Mouse (Mus musculus): ENCODE results near the gene Trim10. TPM values are rescaled to one million over a fixed set of nuclear protein-coding genes. Genes with fewer than 3 reads are reported as not detected.

The Trim10 gene
- 5.5 and 5.9 TPM in 2 replicates for polyA plus RNA-seq (2015; fragmentation: Nextera tagmentation; extraction: Ambion mirVana)

GRCm38 (mm10) chr17:36869284-36869954, at the start of gene Trim10:
Trim10 (plus strand) TSS chr17:36869574.

GRCm38 (mm10) chr17:36836874-36837647, 32.3 kb upstream of the Trim10 start, which contains the start of gene Trim26:
Trim26 (plus strand) TSS chr17:36837134.

DNA sequence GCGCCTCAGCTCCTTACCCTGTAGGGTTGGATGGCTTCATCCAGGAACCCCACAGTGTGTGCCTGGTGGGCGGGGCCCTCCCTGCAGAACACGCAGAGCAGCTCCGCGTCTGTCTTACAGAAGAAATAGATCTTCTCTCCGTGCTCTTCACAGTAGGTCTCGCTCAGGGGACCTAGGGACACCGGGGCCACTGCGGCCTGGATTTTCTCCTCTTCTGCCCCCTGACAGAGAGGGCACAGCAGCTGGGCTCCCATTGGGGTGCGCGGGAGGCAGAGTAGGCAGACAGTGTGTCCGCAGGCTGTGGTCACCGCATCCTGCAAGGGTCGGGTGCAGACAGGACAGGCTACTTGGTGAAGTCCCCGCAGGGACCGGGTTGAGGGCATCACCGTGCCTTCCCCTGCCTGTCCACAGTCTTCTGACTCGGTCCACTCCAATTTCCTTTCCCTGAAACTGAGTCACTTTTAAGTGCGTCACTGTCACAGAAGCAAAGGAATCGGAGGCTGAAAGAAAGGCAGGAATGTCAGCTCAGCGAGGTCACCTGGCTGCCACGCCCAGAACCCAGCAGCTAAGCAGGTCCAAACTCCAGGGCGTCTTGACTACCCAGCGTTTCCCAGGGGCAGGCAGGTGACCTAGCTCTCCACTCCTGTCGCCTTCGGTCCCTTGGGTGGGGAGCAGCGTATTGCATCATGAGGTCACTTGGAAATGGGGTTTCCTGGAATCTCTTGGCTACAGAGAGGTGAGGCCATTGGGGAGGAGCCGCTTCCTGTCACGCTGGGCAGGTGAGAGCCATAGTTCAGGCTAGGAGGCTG, 2.5 kb upstream of the Trim10 start, which contains the start of gene Trim15:
Gene Trim15, minus strand, starts transcription at position 492 of the 809 bp plus-strand sequence.

DNA sequence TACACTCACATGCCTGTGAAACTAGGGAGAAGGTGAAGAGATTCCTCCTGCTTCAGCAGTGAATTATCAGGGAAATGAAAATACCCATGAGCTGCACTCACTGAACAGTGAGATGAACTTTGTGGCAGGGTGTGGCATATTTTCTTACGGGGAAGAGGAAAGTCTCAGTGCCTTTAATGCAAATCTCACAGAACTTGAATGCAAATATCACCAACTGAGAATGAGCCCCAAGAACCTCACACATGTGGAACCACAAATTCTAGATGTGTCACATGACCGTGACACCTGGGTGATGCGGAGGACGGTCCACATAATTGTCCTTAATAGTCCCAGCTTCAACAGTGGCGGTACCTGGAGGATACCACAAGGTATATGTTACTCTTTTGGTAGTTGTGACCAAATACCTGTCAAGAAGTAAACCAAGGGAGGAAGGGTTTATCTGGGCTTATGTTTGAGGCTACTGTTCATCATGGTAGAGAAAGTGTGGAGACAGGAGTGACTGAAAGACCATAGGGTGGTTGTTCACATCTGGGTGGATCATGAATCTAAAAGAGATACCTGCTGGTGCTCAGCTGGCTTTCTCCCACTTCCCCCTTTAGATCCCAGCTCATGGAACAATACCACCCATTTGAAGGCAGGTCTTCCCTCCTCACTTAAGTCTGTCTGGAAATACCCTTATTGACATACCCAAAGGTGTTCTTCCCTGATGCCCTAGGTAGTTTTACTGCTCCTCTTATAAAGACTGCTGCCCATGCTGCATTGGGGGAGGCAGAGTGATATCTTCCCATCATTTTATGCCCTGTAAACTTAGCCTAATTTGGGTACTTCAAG, 20.9 kb downstream of the Trim10 start, which contains the start of gene Trim40:
Gene Trim40, minus strand, starts transcription at position 51 of the 831 bp plus-strand sequence.

DNA sequence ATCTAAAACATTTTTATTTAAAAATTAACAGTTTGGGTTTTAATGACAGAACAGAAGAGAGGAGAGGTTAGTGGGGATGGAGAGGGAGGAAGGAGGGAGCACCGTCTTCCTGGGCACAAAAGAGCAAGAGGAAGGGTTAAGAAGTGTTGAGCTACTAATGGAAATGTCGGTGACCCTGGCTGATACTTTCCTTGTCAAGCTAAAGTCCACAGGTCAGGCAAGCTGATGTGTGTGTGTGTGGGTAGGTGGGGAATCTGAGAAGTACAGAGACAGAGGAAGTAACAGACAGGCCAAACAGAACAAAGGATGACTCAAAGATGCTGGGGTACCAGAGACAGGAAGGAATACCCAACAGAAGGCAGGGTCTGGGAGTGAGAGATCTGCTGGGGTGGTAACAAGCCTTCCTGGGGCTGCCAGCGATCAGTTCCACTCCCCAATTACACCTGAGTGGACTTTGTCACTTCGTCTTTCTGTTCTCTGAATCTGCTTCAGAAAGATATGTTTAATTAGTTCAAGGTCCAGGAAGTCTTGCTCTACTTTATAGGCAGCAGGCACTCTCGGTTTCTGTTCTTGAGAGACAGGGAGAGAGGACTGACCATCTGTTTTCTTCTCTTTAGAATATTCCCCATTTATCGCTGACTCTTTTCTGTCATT, 28.3 kb downstream of the Trim10 start, which contains the start of gene Trim31:
Gene Trim31, plus strand, starts transcription at position 567 of the 654 bp plus-strand sequence.

Other genes with a start within 250 kb of the Trim10 start
- not detected in 2 replicates for gene H2-M9, start 226.9 kb upstream of the Trim10 start, polyA plus RNA-seq (2015; fragmentation: Nextera tagmentation; extraction: Ambion mirVana)
- gene H2-M1, start 197.4 kb upstream of the Trim10 start, polyA plus RNA-seq (2015; fragmentation: Nextera tagmentation; extraction: Ambion mirVana): not detected in 2 replicates
- gene H2-M10.5, start 96.7 kb upstream of the Trim10 start, polyA plus RNA-seq (2015; fragmentation: Nextera tagmentation; extraction: Ambion mirVana): not detected in 2 replicates
- not detected in 2 replicates for gene H2-M10.6, start 57.4 kb upstream of the Trim10 start, polyA plus RNA-seq (2015; fragmentation: Nextera tagmentation; extraction: Ambion mirVana)
- 30.2 and 41.1 TPM in 2 replicates for gene Trim26, start 32.4 kb upstream of the Trim10 start, polyA plus RNA-seq (2015; fragmentation: Nextera tagmentation; extraction: Ambion mirVana)
- 0.09 TPM in 1 of 2 replicates, not detected in the other for gene Trim15, start 2.4 kb upstream of the Trim10 start, polyA plus RNA-seq (2015; fragmentation: Nextera tagmentation; extraction: Ambion mirVana)
- gene Trim40, start 20.5 kb downstream of the Trim10 start, polyA plus RNA-seq (2015; fragmentation: Nextera tagmentation; extraction: Ambion mirVana): not detected in 2 replicates
- gene Trim31, start 28.5 kb downstream of the Trim10 start, polyA plus RNA-seq (2015; fragmentation: Nextera tagmentation; extraction: Ambion mirVana): not detected in 2 replicates
- 0.44 and 0.91 TPM in 2 replicates for gene Rnf39, start 73.3 kb downstream of the Trim10 start, polyA plus RNA-seq (2015; fragmentation: Nextera tagmentation; extraction: Ambion mirVana)
- gene Ppp1r11, start 82.2 kb downstream of the Trim10 start, polyA plus RNA-seq (2015; fragmentation: Nextera tagmentation; extraction: Ambion mirVana): 115 and 189 TPM in 2 replicates
- gene Znrd1, start 89.0 kb downstream of the Trim10 start, polyA plus RNA-seq (2015; fragmentation: Nextera tagmentation; extraction: Ambion mirVana): 64.6 and 73.7 TPM in 2 replicates
- 6.8 and 8.3 TPM in 2 replicates for gene Znrd1as, start 89.0 kb downstream of the Trim10 start, polyA plus RNA-seq (2015; fragmentation: Nextera tagmentation; extraction: Ambion mirVana)
- gene 2410137M14Rik, start 111.7 kb downstream of the Trim10 start, polyA plus RNA-seq (2015; fragmentation: Nextera tagmentation; extraction: Ambion mirVana): not detected in 2 replicates
- 0.12 TPM in 1 of 2 replicates, not detected in the other for gene H2-M5, start 120.0 kb downstream of the Trim10 start, polyA plus RNA-seq (2015; fragmentation: Nextera tagmentation; extraction: Ambion mirVana)
- gene Zfp57, start 131.6 kb downstream of the Trim10 start, polyA plus RNA-seq (2015; fragmentation: Nextera tagmentation; extraction: Ambion mirVana): 14.6 and 21.4 TPM in 2 replicates
- 0.06 TPM in 1 of 2 replicates, not detected in the other for gene Mog, start 153.8 kb downstream of the Trim10 start, polyA plus RNA-seq (2015; fragmentation: Nextera tagmentation; extraction: Ambion mirVana)
- 10.0 and 17.7 TPM in 2 replicates for gene Gabbr1, start 176.4 kb downstream of the Trim10 start, polyA plus RNA-seq (2015; fragmentation: Nextera tagmentation; extraction: Ambion mirVana)
- not detected in 2 replicates for gene Olfr90, start 218.9 kb downstream of the Trim10 start, polyA plus RNA-seq (2015; fragmentation: Nextera tagmentation; extraction: Ambion mirVana)
- gene Olfr91, start 228.7 kb downstream of the Trim10 start, polyA plus RNA-seq (2015; fragmentation: Nextera tagmentation; extraction: Ambion mirVana): 0.09 TPM in 1 of 2 replicates, not detected in the other

All from adrenal gland, postnatal 0 days (tissue).